11 mouse cellular contexts compared by ENCODE assay signal in genomic region chr13:47843541-47844267, GRCm38 (mm10).
DNase-seq lines count a peak whose midpoint lies in the region; ATAC-seq lines count a peak whose summit lies in the region.
"Had no signal": no experiment of that assay in that cellular context is flagged by ENCODE, and none has a peak within 500 bp of the region (broad histone marks: within the 10 kb centered on the region; RNA-seq: fewer than 3 reads in every experiment).

No protein-coding gene starts in this region.

- DNase-seq in neural tube, embryonic 11.5 days (ENCODE audit: low spot score): peak; percentile 53
- no peak for DNase-seq in neural tube, embryonic 10.5 days (ENCODE audit: extremely low spot score, low spot score)
- DNase-seq in forebrain, embryonic 11.5 days (ENCODE audit: low spot score): no peak
- DNase-seq in spleen, adult 18-20 months: no peak
- DNase-seq in kidney, postnatal 10 days: no peak
- DNase-seq: layer of hippocampus, postnatal 36 days; right cerebral cortex, adult 18-20 months had no signal

- H3K4me3 ChIP-seq in neural tube, embryonic 11.5 days (ENCODE audit: low read depth, low read length): no peak overlapping the region
- 0 out of 2 replicates have a peak overlapping the region, but pooled peaks have one; percentile 3 for H3K4me3 ChIP-seq in forebrain, embryonic 11.5 days (ENCODE audit: low read depth, low read length)
- H3K4me3 ChIP-seq in hindbrain, embryonic 16.5 days (ENCODE audit: low read length): no peak overlapping the region; the same call in 1 of the 2 replicates
- no peak overlapping the region for H3K4me3 ChIP-seq in neural tube, embryonic 15.5 days (replicated peaks)
- H3K4me3 ChIP-seq: liver, embryonic 12.5 days; megakaryocyte, embryonic 14.5 days had no signal

- no peaks in the 10 kb centered on the region for H3K27me3 ChIP-seq in neural tube, embryonic 11.5 days (ENCODE audit: control insufficient read depth, insufficient read depth, low read length)
- H3K27me3 ChIP-seq in forebrain, embryonic 11.5 days (ENCODE audit: control insufficient read depth, insufficient read depth, low read length): no peaks in the 10 kb centered on the region; the same call in 1 of the 2 replicates
- H3K27me3 ChIP-seq in hindbrain, embryonic 16.5 days (replicated peaks; ENCODE audit: control insufficient read depth, insufficient read depth, low read length): no peaks in the 10 kb centered on the region
- H3K27me3 ChIP-seq in neural tube, embryonic 15.5 days (replicated peaks): no peaks in the 10 kb centered on the region
- H3K27me3 ChIP-seq: liver, embryonic 12.5 days; megakaryocyte, embryonic 14.5 days had no signal

- peak overlapping the region; percentile 61 for H3K27ac ChIP-seq in neural tube, embryonic 11.5 days (ENCODE audit: low read depth, low read length)
- H3K27ac ChIP-seq in forebrain, embryonic 11.5 days (ENCODE audit: low read depth, low read length): peak overlapping the region; percentile 38; the same call in 1 of the 2 replicates
- H3K27ac ChIP-seq in hindbrain, embryonic 16.5 days (ENCODE audit: low read depth, low read length): peak overlapping the region; percentile 5
- H3K27ac ChIP-seq in neural tube, embryonic 15.5 days (replicated peaks): peak overlapping the region; percentile 51
- H3K27ac ChIP-seq: liver, embryonic 12.5 days had no signal

- 34% methylated on average over 13 of the region's 13 CpGs for WGBS in neural tube, embryonic 11.5 days
- WGBS in forebrain, embryonic 11.5 days: 12% methylated on average over 13 of the region's 13 CpGs
- WGBS in hindbrain, embryonic 16.5 days: 14% methylated on average over 13 of the region's 13 CpGs
- 16% methylated on average over 13 of the region's 13 CpGs for WGBS in neural tube, embryonic 15.5 days

- peaks cover 3% of the 10 kb centered on the region; the same call in 1 of the 2 replicates for H3K4me1 ChIP-seq in neural tube, embryonic 11.5 days (ENCODE audit: control insufficient read depth, insufficient read depth, low read length)
- peaks cover 4% of the 10 kb centered on the region for H3K4me1 ChIP-seq in forebrain, embryonic 11.5 days (replicated peaks; ENCODE audit: control insufficient read depth, insufficient read depth, low read length)
- peaks cover 15% of the 10 kb centered on the region for H3K4me1 ChIP-seq in hindbrain, embryonic 16.5 days (ENCODE audit: control insufficient read depth, insufficient read depth, low read depth, low read length)
- peaks cover 19% of the 10 kb centered on the region for H3K4me1 ChIP-seq in neural tube, embryonic 15.5 days
- H3K4me1 ChIP-seq: liver, embryonic 12.5 days; megakaryocyte, embryonic 14.5 days had no signal

- H3K9me3 ChIP-seq in neural tube, embryonic 11.5 days (ENCODE audit: control insufficient read depth, low read length): no peaks in the 10 kb centered on the region
- no peaks in the 10 kb centered on the region; the same call in 1 of the 2 replicates for H3K9me3 ChIP-seq in forebrain, embryonic 11.5 days (ENCODE audit: control insufficient read depth, low read length)
- no peaks in the 10 kb centered on the region for H3K9me3 ChIP-seq in hindbrain, embryonic 16.5 days (ENCODE audit: control insufficient read depth, low read length)
- no peaks in the 10 kb centered on the region for H3K9me3 ChIP-seq in neural tube, embryonic 15.5 days (replicated peaks)
- H3K9me3 ChIP-seq: liver, embryonic 12.5 days had no signal

- peak overlapping the region; percentile 6; the same call in 1 of the 2 replicates for H3K4me2 ChIP-seq in neural tube, embryonic 11.5 days (ENCODE audit: low read depth)
- peak overlapping the region; percentile 40 for H3K4me2 ChIP-seq in forebrain, embryonic 11.5 days (ENCODE audit: low read depth, low read length, severe bottlenecking)
- H3K4me2 ChIP-seq in hindbrain, embryonic 16.5 days (ENCODE audit: low read length): peak overlapping the region; percentile 43
- H3K4me2 ChIP-seq in neural tube, embryonic 15.5 days: peak overlapping the region; percentile 32
- H3K4me2 ChIP-seq: liver, embryonic 12.5 days had no signal

- no peak; the same call in 1 of the 2 replicates for ATAC-seq in neural tube, embryonic 11.5 days (ENCODE audit: insufficient read depth, low FRiP score, low TSS enrichment)
- ATAC-seq in forebrain, embryonic 11.5 days (replicated peaks; ENCODE audit: low FRiP score): 0 out of 2 replicates have a peak, but pooled peaks have one; percentile 42
- ATAC-seq in hindbrain, embryonic 16.5 days: 0 out of 2 replicates have a peak, but pooled peaks have one; percentile 60
- no peak for ATAC-seq in neural tube, embryonic 15.5 days (ENCODE audit: low FRiP score)
- ATAC-seq: liver, embryonic 12.5 days had no signal

- H3K9ac ChIP-seq in neural tube, embryonic 11.5 days (ENCODE audit: low read length): no peak overlapping the region
- no peak overlapping the region for H3K9ac ChIP-seq in forebrain, embryonic 11.5 days (ENCODE audit: low read length)
- H3K9ac ChIP-seq in hindbrain, embryonic 16.5 days (ENCODE audit: low read depth, low read length): 0 out of 2 replicates have a peak overlapping the region, but pooled peaks have one; percentile 27
- H3K9ac ChIP-seq in neural tube, embryonic 15.5 days (replicated peaks): no peak overlapping the region
- H3K9ac ChIP-seq: liver, embryonic 12.5 days had no signal

- no peaks in the 10 kb centered on the region for H3K36me3 ChIP-seq in neural tube, embryonic 11.5 days (ENCODE audit: control insufficient read depth, insufficient read depth, low read length)
- H3K36me3 ChIP-seq in forebrain, embryonic 11.5 days (ENCODE audit: control insufficient read depth, insufficient read depth, low read length): no peaks in the 10 kb centered on the region
- H3K36me3 ChIP-seq in hindbrain, embryonic 16.5 days (ENCODE audit: control insufficient read depth, insufficient read depth, low read length): no peaks in the 10 kb centered on the region
- no peaks in the 10 kb centered on the region for H3K36me3 ChIP-seq in neural tube, embryonic 15.5 days
- H3K36me3 ChIP-seq: liver, embryonic 12.5 days had no signal

Comparison
In these comparisons a context has a peak if more than half of its experiments do, and no peak if none do; other contexts are left out.
1. ATAC-seq: peak in forebrain, embryonic 11.5 days (single experiment) and hindbrain, embryonic 16.5 days (single experiment); none in neural tube, embryonic 11.5 days (single experiment) and neural tube, embryonic 15.5 days (single experiment).
2. H3K27ac ChIP-seq: peak in every context shown above with its lines; median percentile 61 in neural tube, embryonic 11.5 days; 51 in neural tube, embryonic 15.5 days; 38 in forebrain, embryonic 11.5 days; 5 in hindbrain, embryonic 16.5 days.
3. Peak in every context shown above with its lines, with median percentiles within 50 percentile points of each other: H3K4me2 ChIP-seq.